Mouse (Mus musculus) cerebellum, adult 2 months (tissue): Measurements from ENCODE around the gene Dgkq.

Source experiments
- CTCF ChIP-seq: fragments of 200-500 bp; IDR thresholded peaks from 2 replicates; pipeline ENCODE4 v1.5.1; 2011; ENCODE audit warnings: low read depth, mild to moderate bottlenecking, control low read depth, low read length, moderate library complexity, borderline replicate concordance; ENCODE audit not compliant: insufficient read depth
- POLR2A ChIP-seq: fragments of 200-500 bp; IDR thresholded peaks from 2 replicates; pipeline ENCODE4 v1.6.1; 2011; ENCODE audit warnings: low read length, control low read depth, borderline replicate concordance; ENCODE audit not compliant: insufficient read depth

- TF ChIP-seq CTCF, result 0 out of 2 replicates have a peak, but pooled peaks have one; percentile 11
- TF ChIP-seq POLR2A, result no peak
These were observed 7.5 kb upstream of the Dgkq start for GRCm38 (mm10) chr5:108676772-108677498.
